Mouse (Mus musculus): ENCODE results near the gene Rhobtb1.

Rhobtb1 gene

DNA sequence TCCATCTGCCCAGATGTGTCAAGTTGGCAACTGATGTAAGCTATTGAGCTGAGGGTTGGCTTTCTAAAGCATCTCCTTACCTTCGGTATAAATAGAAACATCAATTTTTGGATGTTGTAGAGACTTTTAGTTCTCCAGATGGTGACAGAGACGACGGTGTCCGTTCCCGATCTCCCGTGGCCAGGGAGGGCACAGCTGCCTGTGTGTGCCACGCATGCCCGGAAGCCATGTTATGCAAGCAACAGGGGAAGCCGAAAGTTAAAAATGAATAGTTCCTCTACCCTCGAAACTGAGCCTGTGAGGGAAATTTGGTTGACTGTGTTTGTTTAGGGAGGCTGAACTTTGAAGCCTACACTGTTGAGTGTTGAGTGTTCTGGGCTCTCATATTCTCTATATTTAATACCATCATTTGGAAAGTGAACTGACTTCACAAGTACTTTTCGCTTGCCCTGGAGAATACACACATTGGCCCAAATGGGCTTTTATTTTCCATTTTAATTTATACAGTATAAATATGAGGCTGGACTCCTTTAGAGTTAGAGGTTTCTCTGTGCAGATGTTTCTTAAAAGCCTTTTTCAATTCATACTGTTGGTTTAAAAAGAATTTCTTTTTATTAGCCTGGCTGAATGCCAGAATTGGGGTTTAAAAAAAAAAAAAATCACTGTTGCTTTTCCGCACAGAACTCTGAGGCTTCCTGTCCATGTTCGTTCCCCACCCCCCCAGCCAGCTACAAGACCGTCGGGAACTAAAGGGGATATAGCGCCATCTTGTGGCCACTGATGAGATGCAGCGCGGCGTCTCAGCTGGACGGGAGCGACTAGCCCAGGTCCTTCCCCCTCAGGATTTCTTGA, 169.7 kb downstream of the Rhobtb1 start:
- peak; percentile 40 to 75 for DNase-seq (ENCODE audit: low spot score in 2 of 2)

DNA sequence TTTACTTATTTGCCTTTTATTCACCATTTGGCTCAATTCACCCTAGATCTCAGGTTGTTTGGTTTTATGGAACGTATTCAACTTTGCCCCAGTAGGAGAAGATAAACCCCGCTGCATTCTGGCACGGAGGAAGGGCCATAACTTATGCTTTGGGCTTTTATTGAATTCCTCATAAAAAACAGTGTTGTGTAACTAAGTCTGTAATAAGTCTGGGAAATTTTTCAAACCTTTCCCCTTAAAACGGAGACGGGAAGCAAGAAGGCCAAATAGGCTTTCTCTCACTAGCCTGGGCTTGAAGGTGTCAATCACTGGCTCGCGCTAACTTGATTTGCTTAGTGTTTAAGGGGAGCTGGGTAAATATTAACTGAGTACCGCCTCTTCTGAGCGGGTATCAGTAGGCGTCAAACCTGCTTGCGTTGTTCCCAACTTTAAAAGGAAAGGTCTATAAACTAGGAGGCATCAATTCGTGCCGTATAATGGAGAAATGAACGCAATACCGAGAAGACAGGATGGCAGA, 170.3 kb downstream of the Rhobtb1 start:
- no peak for DNase-seq (ENCODE audit: low spot score in 2 of 2)

GRCm38 (mm10) chr10:69323986-69324385, 172.8 kb downstream of the Rhobtb1 start:
- DNase-seq (ENCODE audit: low spot score in 2 of 2) = no peak

DNA sequence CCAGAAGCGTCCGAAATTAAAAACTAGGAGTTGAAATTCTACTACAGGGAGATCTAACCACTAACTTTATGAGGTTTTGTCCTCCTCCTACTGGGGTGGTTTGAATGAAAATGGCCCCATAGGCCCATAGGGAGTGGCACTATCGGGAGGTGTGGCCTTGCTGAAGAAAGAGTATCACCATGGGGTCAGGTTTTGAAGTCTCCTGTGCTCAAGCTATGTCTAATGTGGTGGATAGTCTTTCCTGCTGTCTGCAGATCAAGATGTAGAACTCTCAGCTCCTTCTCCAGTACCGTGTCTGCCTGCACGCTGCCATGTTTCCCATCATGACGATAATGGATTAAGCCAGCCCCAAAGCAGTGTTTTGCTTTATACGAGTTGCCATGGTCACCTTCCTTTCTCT, 173.6 kb downstream of the Rhobtb1 start:
- DNase-seq (ENCODE audit: low spot score in 2 of 2) = no peak

GRCm38 (mm10) chr10:69326433-69326832, 175.2 kb downstream of the Rhobtb1 start:
- DNase-seq (ENCODE audit: low spot score in 2 of 2) = no peak

- no peak for DNase-seq (ENCODE audit: low spot score in 2 of 2)
These were observed 176.1 kb downstream of the Rhobtb1 start for GRCm38 (mm10) chr10:69327362-69327761.

GRCm38 (mm10) chr10:69328029-69328655, 176.9 kb downstream of the Rhobtb1 start:
- no peak for DNase-seq (ENCODE audit: low spot score in 2 of 2)

GRCm38 (mm10) chr10:69328656-69329046, 177.4 kb downstream of the Rhobtb1 start:
- no peak for DNase-seq (ENCODE audit: low spot score in 2 of 2)

- no peak for DNase-seq (ENCODE audit: low spot score in 2 of 2)
These were observed 180.0 kb downstream of the Rhobtb1 start for GRCm38 (mm10) chr10:69331231-69331630.

GRCm38 (mm10) chr10:69333212-69333611, 182.0 kb downstream of the Rhobtb1 start:
- no peak for DNase-seq (ENCODE audit: low spot score in 2 of 2)

DNA sequence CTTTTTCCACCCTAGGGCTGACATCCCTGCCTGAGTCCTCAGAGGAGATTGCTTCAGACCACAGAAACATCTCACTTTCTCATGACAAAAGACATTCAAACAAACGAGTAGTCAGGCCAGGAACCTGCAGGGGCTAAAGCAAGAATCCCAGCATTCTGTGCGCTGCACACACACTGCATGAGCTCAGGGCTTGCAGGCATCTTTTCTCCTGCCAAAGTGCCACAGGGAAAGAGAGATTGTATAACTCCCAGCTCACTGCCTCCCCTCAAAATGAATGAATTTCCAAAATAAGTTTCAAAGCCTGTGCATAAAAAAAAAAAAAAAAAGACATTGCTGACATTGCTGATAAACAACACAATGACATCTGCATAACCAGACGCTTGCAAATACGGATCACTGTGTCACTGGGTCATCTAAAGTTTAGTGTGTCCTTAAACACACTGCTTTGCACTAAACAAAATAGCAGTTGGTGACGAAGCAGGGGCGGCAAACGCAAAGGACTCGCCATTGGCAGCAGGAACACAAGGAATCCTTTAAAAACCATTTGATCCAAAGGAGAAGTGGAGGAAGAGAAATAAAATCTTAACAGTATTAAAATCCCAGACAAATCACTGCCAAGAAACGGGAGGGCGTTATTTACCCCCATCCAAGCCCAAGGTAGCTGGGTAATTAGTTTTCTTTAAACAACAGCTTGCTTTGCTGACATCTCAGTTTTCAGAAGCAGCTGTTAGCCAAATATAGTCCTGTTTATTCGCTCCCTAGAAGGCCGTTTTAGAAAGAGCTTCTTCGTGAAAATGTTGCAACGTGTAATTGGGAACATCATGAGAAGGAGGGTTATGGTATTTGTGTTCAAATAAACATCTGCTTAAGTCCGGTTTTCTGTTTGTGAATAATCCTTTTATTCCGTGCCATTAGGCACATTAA, 183.3 kb downstream of the Rhobtb1 start:
- no peak for DNase-seq (ENCODE audit: low spot score in 2 of 2)

- no peak for DNase-seq (ENCODE audit: low spot score in 2 of 2)
These were observed 183.9 kb downstream of the Rhobtb1 start for GRCm38 (mm10) chr10:69335195-69335536.

DNA sequence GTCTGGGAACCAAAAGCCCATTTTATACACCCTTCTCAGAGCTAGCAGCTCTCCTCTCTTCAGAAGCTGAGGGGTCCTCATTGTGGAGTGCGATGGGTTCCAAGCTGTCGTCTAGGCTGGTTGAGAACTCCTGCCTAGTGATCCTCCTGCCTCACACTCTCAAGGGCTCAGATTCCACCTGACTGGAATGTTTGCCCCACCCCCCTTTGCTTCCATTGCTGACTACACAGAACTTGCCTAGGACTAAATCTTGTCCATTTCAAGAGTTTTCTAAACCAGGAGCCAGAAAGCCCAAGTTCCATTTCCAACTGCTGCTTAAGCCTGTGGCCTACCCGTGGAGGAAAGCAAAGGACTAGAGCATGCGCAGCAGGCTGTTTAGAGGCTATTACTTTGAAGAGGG, 184.4 kb downstream of the Rhobtb1 start:
- DNase-seq (ENCODE audit: low spot score in 2 of 2) = no peak

DNA sequence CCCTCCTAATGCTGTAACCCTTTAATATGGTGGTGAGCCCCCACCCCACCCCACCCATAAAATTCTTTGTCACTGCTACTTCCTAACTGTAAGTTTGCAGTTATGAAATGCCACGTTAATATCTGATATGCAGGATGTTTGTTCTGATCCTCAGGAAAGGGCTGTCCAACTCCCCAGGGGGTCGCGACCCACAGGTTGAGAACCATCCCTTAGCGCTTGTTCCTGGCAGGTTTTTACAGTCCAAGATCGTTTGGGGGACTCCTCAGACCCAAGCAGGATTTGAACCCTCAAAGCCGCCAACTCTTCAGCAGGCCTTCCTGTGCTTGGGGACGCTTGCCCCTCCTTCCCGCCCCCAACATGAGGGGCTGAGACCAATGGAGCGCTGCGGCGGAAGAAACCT, 185.0 kb downstream of the Rhobtb1 start:
- DNase-seq (ENCODE audit: low spot score in 2 of 2) = no peak

- DNase-seq (ENCODE audit: low spot score in 2 of 2) = no peak
These were observed 188.8 kb downstream of the Rhobtb1 start for GRCm38 (mm10) chr10:69340001-69340400.

Measured in thymus, postnatal 10 days (tissue).